Mouse (Mus musculus) adrenal gland, adult 18-20 months (tissue): ENCODE results near the gene Tmem81. TPM values are rescaled to one million over a fixed set of nuclear protein-coding genes. Genes with fewer than 3 reads are reported as not detected.
A peak's percentile ranks its signal among the peaks of the same experiment; 100 is the strongest.

ENCODE experiments used
- DNase-seq, 2 experiments: peaks; one replicate each; pipeline ENCODE4 v3.0.0; 2021 to 2022; ENCODE audit warnings: low spot score in 2 of 2
- total RNA-seq, 2 experiments: library from RNA; stranded (reverse); gene quantifications; 1 replicate in 1 of 2; 2 replicates in 1 of 2; pipeline ENCODE4 v1.2.3; 2021

Gene Tmem81
- total RNA-seq, 2 experiments from 2014 or later, result 3.3 to 4.0 TPM

DNA sequence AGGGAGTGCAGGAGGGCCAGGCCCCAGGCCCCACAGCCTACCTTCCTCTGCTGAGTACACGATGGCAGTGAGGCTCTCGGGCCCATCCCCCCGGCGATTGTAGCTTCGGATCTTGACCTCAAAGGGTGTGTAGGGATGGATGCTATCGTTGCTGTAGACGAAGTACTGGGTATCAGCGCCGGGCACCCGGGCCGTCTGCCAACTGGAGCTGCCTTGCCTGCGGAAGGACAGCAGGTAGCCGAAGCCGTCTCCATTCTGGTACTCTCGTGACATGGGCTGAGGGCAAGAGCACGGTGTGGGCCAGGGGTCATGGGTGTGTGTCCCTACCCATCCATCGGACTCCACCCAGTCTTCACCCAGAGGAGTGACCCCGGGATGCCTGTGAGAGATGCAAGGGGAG, 12.6 kb downstream of the Tmem81 start:
- DNase-seq, result no peak

DNA sequence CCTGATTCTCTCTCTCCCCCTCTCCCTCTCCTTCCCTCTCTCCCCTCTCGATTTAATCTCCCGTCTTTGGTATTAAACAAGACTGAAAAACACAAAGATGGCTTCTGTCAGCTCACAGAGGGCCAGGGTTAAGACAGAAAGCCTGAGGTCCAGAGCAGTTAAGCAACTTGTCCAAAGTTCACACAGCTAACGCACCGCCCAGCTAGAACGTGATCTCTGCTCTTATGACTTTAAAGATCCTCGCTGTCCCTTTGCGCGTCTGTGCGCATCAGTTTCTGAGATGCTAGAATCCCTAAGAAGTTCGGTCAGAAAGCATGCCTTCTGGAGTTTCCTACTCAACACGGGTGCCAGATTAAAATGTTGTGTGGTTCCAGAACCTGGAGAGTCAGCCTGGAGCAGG, 13.7 kb downstream of the Tmem81 start:
- no peak for DNase-seq

GRCm38 (mm10) chr1:132520764-132521163, 14.7 kb downstream of the Tmem81 start:
- DNase-seq, result peak; percentile 36 to 54

DNA sequence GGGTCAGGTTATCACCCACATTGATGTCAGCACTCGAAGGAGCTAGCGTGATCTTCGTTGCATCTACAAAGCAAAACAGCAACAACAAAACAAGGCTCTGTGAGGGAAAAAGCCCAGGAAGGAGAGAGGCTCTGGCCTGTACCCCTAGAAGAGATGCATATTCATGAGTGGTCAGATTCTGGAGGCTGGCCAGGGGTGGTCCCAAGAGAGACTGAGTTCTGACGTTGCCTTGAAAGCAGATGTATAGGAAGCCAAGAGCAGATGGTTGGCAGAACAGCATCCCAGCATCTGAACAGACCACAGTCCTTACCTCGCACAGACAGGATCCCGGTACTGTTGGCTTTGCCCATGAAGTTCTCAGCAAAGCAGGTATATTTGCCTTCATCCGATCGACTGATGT, 17.0 kb downstream of the Tmem81 start:
- DNase-seq, result no peak

DNA sequence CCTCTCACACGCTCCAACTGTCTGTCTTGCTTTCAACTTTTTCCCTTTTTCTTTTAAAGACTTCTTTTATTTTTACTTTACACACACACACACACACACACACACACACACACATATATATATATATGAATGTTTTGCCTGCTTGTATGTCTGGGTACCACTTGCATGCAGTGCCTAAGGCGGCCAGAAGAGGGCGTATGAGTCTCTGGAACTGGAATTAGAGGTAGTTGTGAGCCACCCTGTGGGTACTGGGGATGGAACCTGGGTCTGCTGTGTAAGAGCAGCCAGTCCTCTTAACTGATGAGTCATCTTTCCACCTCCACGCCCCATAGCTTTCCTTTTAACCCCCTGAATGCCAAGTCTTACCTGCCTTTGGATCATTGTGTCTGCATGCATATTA, 17.9 kb downstream of the Tmem81 start:
- peak; percentile 26 to 43 for DNase-seq

DNA sequence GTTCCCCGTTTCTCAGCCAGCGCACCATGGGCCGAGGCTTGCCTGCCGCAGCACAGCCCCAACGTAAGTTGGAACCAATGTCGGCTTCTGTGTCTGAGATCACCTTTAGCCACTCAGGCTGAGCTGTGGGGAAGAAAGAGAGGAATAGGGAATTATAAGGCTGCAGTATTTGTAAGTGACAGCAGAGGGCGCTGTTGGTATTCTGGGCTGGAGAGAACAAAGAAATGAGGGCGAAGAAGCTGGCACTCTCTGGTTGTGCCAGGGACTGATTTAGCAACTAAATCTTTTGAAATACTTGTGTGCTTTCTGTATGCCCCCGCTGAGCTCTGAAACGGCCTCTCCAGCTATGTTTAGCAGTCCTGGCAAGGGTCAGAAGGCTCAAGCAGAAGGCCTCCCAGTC, 19.8 kb downstream of the Tmem81 start:
- peak; percentile 68 to 75 for DNase-seq

DNA sequence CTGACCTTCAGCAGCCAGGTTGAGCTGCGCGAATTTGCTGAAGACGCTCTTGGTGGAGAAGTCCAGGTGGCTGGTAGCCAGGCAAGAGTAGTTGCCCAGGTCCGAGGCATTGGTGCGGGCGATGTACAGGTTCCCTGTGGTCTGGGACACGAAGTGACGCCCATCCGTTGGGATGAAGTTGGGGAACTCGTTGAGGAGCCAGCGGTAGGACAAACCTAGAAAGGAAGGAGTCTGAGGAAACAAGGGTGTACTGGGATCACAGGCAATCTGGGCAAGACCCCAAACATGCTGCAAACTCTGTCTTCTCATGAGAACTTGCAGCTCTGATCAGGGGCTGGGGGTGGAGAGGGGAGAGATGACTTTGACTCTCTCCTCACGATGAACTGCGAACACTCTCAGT, 22.0 kb downstream of the Tmem81 start:
- no peak for DNase-seq

DNA sequence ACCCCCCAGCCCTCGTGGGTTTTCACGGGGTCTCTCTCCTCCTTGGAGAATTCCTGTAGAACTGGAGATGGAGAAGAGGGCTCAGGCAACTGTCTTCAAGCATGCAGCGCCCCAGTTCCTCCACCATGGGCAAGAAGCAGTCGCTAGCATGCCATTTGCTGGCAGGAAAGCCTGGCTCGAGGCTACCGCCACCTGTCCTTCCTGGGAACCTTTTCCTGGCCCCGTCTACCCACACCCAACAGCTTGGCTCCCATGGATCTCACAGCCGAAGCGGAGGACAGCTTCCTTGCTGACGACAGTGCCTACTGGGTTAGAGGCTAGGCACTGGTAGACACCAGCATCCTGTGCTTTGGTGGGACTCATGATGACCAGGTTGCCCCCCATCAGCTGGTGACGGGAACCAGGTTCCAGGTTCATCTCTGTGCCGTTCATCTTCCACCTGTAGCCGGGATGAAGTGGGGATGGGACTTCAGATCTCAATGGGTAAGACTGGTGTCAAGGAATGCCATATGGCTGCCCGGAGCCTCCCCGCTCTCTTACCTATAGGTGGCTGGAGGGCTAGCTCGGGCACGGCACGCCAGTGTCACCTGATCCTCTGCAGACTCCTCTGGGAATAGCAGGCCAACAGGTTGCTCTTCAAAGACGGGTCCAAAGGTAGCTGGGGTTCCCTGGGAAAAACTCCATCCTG, 22.8 kb downstream of the Tmem81 start:
- DNase-seq, result no peak

DNA sequence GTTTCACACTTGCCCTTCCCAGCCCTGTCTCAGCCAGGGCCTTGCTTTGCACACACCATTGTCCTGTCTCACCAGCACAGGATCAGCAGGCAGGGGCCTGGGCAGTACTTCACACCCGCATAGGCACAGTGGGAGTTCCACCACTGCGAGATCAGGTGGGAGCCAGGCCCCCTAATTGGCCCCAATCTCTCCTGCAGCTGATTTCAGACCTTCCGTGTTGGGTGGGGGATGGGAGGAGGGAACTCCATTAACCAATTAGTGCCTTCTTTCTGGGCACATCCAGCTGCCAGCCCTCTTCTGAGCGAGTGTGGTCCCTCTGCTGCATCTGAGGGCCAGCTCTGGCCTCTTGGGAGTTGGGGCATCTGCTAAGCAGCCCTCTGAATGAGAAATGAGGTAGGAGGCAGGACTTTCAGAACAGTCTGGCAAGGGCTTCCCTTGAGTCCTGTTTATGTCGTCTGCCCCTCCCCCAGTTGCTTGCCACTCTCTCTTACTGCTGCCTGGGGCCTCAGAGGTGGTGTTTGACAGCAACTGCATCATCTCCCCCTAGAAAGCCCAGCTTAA, 24.7 kb downstream of the Tmem81 start:
- no peak for DNase-seq

DNA sequence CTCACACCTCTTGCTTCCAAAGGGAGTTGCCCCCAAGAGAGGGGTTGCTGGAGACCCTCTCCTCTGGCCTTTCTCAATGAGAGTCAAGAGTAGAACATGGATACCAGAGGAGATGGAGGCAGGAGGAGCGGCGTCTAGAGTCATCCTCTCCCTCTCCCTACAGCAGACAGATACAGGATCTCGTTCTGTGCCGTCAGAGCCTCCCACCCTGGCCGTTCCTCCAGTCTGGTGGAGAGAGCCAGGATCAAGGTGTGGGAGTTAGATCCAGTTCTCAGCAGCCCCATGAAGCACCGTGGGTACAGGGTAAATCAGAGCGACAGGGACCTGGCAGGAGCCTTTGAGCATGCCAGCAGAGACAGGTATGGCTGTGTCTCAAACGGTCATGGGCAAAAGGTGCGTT, 26.5 kb downstream of the Tmem81 start:
- no peak for DNase-seq

- no peak for DNase-seq
Measured at GRCm38 (mm10) chr1:132533840-132534239, 27.8 kb downstream of the Tmem81 start.

GRCm38 (mm10) chr1:132535541-132535940, 29.5 kb downstream of the Tmem81 start:
- no peak for DNase-seq

DNA sequence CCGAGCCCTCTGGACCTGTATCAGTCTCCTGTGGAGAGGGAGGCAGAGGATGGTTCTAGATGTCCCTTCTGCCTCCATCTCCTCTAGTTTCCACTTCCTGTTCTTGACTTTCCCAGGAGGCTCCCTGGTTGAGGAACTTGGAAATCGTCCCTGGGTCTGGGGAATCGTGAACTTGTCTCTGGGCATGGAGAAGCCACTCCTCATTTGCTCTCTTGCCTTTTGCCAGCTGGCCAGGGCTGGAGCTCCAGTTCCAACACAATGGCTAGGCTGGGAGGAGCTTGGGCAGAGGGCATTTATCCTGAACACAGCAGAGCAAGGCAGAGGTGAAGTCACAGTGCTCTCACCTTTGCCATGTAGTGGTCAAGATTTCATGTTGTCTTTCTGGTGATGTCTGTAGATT, 30.4 kb downstream of the Tmem81 start:
- DNase-seq, result no peak

- no peak for DNase-seq
Measured at GRCm38 (mm10) chr1:132537736-132538135, 31.7 kb downstream of the Tmem81 start.

GRCm38 (mm10) chr1:132540701-132541100, 34.7 kb downstream of the Tmem81 start:
- no peak for DNase-seq

DNA sequence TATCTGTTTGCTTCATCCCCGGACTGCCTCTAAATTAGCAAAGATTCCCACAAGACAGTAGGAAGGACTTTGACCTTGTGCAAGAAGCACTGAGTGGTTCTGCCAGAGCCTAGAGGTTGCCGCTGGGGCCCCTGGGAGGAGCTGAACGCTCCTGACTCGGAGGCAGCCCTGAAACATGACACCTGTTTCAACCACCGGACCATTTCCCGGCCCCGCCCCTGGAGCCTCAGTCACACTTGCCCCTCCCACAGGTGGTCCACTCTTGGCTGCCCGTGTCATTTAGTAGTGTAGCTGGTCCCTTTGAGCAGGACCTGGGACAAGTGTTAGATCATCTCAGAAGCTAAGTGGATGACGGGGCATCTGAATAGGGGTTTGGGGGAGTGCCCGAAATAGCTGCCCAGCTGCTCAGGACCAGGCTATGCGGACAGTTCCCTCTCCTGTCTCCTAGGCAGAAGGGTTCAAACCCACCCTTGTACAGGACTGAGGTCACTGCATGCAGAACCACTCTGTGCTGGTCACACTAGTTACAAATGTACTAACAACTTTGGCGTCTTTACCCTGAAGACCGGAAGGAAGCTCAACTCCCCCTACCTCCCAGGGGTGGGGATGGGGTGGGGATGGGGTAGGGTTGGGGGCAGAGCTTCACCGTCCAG, 35.3 kb downstream of the Tmem81 start:
- no peak for DNase-seq

DNA sequence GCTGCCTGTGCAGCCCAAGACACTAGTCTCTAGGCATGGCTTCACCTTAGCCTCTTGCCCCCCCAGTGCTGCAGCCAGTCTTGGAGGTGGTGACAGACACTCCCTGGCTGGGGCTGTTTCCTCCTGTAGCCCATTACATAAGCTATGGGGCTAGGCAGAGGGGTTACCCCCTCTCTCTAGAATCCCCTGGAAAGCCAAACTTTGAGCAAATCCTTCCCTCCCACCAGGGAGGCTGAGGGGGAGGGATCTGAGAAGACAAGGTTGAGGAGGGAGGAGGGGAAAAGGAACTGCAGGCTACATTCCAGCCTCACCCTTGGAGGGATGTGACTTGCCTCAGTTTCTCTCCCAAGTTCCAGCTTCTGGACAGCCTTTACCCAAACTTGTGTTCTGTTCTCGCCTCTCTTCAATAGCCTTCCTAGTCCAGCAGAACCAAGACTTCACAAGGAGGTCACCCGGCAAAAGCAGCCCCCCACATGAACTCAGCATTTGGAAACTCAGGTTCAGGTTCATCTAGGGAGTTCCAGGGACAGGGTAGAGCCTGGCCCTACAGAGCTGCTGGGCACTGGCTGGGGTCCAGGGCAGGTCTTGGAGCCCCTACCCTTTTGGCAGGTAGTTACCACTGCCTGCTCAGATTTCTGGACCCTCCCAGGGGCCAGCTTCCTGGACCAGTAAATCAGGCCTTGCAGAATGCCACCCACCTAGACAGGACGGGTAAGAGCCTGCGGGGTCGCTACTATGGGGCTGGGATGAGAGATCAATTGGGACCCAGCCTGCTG, 36.0 kb downstream of the Tmem81 start:
- no peak for DNase-seq

DNA sequence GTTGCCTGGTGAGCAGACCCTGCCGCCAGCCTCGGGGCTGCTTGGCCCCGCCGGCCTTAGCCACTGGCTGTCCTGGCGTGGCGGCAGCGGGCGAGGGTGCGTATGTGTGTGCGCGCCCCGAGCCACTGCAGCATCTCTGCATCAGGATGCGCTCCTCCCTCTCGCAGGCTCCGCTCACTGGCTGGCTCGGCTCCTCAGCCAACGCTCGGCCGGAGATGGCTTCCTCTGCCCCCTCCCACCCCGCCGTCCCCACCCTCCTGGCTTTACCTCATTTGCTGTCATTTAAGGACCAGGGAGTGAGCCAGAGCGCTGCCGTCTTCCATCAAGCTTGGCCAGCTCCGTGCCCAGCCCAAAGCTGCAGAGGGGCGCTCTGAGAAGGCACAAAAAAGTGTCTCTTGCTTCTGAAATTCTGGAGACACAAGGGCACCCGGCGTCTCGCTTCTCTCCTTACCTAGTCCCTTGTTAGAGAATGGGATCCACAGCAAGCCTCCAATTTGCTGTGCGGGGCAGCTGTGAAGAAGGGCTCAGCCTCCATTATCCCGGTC, 36.8 kb downstream of the Tmem81 start, which contains the start of gene Cntn2:
Gene Cntn2 (minus strand): TSS at position 495 of the 545 bp plus-strand sequence.
- DNase-seq, result no peak

- no peak for DNase-seq
Measured at GRCm38 (mm10) chr1:132543789-132544188, 37.8 kb downstream of the Tmem81 start.

GRCm38 (mm10) chr1:132557901-132558631, 52.0 kb downstream of the Tmem81 start:
- DNase-seq, result peak; percentile 63 to 80
